Mouse (Mus musculus): Measurements from ENCODE around the gene Ebf1.
A peak's percentile ranks its signal among the peaks of the same experiment; 100 is the strongest.

The Ebf1 gene

DNA sequence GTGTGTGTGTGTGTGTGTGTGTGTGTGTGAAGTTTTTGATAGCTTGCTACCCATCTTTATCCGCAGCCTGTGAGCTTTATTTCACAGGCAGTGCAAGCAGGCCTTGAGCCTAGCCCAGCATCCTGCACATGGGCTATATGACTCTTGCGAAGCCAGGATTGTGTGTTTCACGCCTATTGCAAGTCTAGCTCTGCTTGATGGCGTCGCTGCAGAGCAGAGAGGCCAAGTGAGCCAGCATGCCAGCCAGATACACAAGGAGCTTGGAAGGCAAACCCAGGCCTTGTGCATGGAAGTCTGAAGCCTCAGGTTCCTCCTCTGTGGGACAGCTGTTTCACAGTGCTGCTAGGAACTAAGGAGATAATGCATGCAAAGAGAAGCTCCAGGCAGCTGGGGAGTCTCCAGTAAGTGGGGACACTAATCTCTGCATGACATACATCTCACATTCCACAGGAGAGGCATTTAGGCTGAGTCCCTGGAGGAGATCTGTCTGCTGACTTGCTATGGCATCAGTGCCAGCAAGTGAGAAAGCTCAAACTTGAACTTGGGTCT, 359.2 kb downstream of the Ebf1 start:
- DNase-seq, result no peak

DNA sequence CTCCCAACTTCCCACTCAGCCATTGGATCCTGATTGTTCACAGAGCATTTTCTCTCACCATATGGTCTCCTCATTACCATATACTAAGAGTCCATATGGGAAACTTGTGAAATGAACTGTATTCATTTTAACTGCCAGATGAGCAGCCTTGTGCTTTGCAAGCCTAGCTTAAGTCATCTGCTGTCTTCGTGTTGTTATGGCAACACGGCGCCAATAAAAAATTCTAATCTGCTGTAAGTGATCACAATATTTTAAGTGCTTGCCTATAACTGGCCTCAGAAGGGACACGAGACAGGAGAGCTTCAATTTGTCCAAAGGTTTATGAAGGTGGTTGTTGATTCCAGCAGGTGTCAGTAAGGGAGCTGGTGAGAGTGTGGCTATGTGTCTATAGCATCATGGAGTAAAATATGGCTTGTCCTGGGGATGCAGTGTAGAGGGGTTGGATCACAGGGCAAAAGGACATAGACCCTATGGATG, 360.8 kb downstream of the Ebf1 start:
- DNase-seq, result no peak

DNA sequence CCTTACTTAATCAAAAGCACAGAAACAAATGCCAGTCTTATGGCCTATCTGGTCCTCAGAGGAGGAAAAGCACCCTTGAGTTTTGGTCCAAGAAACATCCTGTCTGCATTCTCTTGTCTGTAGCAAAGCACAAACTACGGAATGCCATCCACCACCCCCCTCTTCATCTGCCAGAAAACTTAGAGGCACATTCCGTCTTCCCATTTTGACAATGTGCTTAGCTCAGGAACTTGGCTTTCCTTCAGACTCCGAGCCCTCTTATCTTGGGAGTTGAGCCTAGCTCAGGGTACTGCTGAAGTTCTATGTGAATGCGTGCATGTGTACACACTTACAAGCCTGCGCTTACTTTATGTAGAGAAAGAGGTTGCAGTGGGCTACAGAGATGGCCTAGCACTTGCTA, 362.3 kb downstream of the Ebf1 start:
- no peak for DNase-seq

DNA sequence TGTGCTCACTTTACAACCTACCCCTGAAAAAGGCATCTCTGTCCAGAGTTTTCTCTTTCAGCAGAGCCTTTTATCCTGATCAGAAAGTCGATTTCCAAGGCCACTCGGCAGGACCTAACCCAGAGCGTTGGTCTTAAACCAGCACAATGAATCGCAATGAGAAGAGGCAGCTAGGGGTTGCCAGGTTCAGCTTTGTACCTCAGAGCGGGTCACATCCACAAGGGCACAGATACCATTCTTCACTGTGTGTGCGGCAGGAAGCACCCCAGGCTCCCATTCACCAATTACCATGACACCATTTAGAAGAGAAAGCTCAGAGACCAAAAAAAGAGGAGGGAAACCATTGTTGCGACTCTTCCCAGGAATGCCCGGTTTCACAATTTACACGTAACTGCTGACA, 365.1 kb downstream of the Ebf1 start:
- no peak for DNase-seq

DNA sequence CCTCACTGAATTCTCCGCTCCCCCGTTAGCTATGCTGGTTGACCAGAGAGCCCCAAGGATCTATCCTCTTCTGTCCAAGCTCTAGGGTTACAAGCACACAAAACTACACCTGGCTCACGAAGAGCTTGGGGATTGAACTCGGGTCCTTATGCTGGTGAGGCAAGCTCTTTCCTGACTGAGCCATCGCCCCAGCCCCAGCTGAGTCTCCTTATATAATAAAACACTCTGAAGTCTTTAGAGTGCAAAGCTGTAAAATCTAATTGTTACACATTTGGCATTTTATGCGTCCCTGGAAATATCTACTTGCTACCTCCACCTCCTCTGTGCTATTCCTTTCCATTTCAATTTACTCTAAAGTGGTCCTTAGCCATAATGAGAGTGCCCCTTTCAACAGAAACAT, 366.8 kb downstream of the Ebf1 start:
- no peak for DNase-seq

DNA sequence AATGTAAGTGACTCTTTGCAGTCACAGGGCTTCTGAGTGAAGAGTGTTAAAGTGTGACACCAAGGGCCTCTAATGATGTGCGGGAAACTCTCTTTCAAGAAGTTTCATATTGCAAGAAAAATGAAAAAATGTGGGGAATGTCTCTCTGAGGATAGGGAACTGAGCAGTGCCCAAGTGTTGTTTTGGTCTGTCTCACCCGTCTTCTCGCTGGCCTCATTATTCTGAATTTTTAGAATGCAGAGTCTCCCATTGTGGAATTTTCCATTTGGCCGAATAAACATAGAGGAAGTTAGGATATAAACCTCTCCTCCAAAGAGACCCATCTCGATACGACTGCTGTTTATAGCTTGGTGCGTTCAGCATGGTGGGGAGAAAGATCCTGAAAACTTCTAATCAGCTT, 367.3 kb downstream of the Ebf1 start:
- no peak for DNase-seq

DNA sequence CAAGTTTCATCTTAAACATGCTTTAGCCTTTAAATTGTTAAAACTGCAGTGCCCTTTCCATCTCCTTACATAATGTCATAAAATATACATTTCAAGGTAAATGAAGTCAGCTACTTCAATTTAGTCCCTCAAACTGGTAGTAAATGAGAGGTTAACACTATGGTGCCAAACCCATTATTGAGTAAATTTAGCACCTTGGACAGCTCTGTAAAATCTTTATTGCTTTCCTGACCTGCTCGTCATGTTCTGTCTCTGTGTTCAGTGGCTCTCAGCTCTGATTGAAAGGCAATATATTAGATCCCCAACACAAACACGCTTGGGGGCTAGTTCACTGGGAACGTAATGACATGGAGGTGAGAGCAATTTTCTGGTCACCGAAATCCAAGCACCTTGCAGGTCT, 370.7 kb downstream of the Ebf1 start:
- DNase-seq, result no peak

DNA sequence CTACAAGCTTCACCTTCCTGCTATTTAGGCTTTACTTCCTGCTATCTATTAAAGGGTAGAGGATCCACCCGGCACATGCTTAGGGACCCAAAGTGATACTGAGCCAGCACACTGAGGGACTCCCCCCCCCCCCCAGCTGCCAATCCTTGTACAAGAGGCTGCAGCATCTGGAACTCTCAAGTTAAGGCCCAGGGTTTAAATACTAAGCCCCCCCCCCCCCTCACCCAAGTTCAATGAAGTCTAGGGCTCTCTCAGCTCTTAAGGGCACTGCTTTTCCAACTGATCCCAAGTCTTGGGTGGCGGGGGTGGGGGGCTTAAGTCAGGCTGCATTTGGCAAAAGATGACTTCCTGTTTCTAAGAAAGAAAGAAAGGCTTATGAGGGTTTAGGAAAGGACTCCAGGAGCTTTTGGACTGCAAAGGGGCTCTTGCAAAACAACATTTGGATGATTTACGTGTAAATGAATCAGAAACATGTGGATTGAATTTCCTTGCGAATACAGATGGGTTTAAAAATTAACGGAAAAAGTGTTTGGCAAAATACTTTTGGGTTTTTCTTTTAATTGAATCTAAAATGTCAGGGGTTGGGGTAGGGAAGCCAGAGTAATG, 385.7 kb downstream of the Ebf1 start:
- DNase-seq, result peak; percentile 7

DNA sequence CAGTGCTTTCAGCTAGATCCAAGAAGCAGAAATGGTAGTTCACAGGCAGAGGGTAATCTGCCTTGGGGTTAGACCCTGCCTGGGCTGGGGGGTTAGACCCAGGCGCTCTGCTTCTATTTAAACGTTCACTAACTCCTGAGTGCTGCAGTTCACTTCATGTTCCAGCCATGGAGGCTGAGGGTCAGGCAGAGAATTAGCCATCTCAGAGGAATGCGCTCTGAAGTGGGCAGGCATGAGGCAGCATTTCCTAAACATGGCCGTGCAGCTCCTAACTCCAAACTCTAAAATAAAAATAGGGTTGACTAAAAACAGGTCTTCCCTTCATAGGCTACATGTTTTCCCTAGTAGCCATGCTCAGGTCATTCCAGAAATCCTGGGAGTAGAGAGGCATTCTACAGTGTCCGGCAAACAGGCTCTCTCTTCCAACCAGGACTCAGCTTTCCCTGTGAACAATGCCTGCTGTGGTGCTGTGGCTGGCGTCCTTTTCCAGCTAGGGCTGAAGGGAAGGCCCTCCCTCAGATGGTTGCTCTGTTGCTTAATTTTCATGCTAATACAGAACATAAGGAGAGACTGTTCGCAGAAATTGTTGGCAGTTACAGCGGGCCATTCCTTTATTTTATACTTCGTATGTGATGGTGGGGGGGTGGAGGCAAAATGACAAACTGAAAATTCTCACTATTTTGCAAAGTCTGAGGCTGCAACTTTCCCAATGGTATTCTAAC, 386.8 kb downstream of the Ebf1 start:
- no peak for DNase-seq

DNA sequence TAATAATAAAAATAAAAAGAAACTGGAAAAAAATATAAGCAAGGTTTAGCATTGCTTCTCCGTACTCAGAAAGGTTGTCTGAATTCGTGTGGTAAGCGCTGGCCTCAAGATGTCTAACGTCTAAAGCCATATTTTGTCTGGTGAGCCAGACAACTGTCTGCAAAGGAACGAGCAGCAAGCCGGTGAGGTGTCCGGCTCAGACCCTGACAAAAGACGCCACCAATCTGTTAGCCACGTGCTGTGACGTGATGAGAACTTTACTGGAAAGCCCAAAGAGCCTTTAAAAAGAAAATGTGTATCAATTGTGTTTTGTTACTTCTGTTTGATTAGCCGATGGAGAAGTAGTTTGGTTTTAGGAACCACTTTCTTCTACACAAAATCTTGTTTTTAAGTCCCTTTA, 390.2 kb downstream of the Ebf1 start:
- no peak for DNase-seq

DNA sequence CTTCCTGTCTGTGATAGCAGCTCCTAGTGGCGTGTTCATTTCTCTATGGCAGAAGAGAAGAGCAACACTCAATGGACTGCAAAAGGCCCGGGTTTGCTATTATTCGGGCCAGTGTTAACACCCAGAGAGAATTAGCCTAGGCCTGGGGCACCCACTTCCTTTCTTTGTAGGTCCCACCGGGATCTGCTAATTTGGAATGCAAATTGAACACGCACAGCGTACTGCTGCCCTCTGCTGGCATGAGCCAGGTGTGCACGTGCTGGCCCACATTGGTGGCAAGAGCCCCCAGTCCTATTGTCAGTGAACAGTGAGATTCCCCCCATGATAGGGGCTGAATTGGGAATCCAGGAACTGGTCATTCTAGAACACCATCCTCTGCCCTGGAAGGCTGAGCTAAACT, 391.0 kb downstream of the Ebf1 start:
- peak; percentile 89 for DNase-seq

DNA sequence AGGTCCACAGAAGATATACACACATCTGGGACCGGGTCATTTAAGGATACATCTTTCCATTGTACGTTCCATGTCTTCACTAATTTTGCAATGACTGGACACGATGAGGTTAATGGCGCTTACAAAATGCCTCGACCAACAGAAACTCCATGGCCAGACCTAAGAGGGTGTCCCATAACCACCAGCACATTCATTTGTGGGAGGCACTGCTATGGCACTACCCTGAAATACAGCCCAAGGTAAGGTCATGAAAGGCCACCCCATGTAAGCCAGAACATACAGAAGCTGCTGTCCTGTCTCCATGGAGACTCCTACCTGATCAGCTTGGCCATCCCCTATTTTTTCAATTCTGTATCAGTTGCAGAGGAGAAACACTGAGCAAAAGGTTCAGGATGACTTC, 391.6 kb downstream of the Ebf1 start:
- no peak for DNase-seq

DNA sequence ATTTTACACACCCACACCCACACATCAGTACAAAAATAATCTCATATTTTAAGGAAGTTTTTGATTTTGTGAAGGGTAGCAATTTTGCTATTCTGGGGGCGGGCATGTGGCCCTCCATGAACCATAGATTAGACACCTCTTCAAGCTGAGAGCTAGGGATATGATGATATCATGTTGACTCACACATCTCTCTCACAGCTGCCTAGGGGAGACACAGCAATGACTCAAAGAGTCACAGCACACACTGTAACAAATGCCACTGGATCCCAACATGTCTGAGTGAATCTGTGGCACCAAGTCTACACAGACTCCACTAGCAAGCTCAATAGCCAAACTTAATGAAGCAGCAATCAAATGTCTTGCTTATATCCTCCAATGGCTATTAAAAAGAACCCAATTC, 395.0 kb downstream of the Ebf1 start:
- DNase-seq, result no peak

DNA sequence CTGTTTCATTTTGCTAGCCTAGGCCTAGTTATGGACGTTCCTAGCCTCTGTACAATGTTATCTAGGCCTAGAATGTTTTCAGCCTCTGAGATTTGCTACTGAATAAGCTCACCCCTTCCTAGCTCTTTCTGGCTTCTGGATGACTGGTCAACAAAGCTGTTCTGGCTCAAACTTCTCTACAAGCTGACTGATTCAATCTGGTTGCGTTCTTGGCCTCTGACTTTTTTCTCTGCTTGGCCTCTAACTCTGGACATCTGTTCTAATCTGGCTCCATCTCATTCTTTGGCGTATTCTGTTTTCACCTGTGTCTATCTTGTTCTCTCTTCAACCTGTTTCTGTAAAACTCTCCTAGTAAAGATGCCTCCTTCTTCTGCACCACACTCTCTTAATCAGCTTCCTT, 400.4 kb downstream of the Ebf1 start:
- peak; percentile 13 for DNase-seq

DNA sequence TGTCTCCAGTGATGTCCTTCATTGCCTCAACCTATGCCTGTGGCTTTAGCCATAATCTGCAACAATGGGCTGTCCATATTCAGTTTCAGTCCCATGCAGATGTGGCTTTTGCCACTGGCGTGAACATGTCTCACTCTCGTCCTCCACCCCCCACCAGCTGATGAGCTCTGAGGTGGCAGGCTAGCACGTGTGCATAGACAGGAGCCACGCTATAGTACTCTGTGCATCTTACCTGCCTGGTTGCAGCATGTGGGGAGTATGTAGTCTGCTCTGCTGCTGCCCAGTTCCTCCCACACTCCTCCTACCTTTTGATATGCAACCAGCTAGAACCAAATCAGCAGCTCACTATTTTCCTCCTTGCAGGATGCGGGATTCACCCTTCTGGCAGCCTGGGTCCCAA, 408.9 kb downstream of the Ebf1 start:
- DNase-seq, result no peak

DNA sequence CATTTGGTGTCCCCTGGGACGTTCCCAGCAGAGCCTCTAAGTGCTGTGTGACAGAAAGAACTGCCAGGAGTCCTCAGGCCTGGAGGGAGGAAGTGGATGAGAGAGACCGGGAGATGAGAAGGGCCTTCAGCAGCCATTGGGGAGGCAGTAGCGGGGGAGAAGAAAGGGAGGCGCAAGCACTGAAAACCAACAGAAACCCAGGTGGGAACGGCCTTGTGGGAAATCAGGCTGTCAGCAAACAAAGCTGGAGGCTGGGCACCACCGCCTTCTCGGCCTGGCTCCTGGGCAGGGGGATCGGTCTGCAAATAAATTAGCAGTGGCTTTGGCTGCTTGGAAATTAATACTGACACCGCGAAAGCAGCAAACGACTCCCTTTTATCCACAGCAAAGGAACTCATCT, 409.6 kb downstream of the Ebf1 start:
- DNase-seq, result peak; percentile 11

DNA sequence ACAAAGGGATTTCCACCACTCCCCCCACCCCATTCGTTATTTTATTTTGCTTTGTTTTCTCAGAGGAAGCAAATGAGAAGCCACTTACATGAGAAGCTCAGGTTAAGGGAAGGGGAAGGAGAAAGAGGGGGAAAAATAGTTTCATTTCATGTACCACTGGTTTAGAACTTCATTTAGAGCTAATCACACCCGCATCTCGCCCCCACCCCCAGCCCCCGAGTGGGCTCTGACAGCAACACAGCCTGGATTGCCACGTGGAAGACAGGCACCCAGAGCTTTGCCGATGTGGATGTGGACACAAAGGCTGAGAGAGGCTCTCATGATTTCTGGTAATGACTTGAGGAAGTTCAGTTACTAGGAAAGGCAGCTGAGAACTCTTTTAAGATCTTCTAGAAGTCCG, 410.0 kb downstream of the Ebf1 start:
- no peak for DNase-seq

DNA sequence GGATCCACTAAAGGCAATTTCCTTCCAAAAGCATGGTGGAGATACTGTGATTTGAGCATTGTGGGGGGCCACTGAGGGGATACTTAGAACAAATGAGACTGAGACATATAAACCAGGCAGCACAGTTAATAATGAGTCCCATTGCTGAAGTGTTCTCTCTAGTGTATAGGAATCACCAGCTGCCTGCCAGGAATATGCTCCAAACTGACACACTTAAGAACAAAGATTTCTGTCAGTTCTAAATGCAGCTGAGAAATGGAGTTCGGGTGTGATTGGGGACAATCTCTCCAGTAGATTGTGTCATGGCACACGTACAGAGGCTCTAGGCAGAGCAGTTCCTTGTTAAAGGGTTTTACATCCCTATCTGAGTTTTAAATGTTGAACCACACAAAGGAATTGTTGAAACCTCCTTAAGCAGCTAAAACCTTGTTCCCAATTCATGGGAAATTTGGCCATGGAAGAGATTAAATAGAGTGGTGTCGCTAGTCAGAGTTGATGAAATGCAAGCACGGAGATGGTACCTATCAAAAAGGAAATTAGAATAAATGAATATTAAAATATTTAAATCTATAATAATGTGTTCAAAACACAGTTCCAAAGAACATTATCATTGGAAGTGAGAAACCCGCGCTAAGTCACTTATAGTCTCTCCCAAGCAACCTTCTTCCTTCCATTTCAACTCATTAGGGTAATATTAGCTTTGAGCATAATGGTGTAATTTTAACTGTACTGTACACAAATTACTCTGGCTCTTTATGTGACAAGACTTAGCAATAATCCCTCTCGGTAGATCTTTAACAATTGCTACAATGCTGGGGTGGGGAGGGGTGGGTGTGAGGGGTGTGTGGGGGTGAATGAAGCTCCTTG, 438.9 kb downstream of the Ebf1 start:
- no peak for DNase-seq
